Mouse (Mus musculus): ENCODE measurements around the gene Pafah1b1. TPM values are rescaled to one million over a fixed set of nuclear protein-coding genes. Genes with fewer than 3 reads are reported as not detected.

Gene Pafah1b1
- polyA plus RNA-seq, 1 experiment from 2014 or later, result 59.3 TPM

- Histone ChIP-seq H3K4me1 (replicated peaks; ENCODE audit: control insufficient read depth, insufficient read depth, low read length) (no peaks in the 10 kb centered on the region), H3K9ac (ENCODE audit: low read depth, low read length) (no peak overlapping the region), H3K4me2 (no peak overlapping the region), H3K4me3 (ENCODE audit: low read depth, low read length) (no peak overlapping the region), H3K9me3 (ENCODE audit: control insufficient read depth, low read length) (no peaks in the 10 kb centered on the region), H3K27me3 (replicated peaks; ENCODE audit: control insufficient read depth, insufficient read depth, low read length) (no peaks in the 10 kb centered on the region), H3K36me3 (ENCODE audit: control insufficient read depth, insufficient read depth, low read length) (no peaks in the 10 kb centered on the region), H3K27ac (ENCODE audit: low read depth, low read length) (no peak overlapping the region)
- DNase-seq (ENCODE audit: low spot score) (no peak), ATAC-seq (replicated peaks; ENCODE audit: low FRiP score) (no peak)
- WGBS, result 61% methylated on average over 1 of the region's 1 CpGs
Observed at GRCm38 (mm10) chr11:74708781-74709180, 15.7 kb downstream of the Pafah1b1 start.

GRCm38 (mm10) chr11:74704068-74704467, 20.4 kb downstream of the Pafah1b1 start:
- WGBS, result 96% methylated on average over 2 of the region's 2 CpGs
- H3K9me3 ChIP-seq (ENCODE audit: control insufficient read depth, low read length), result no peaks in the 10 kb centered on the region
- no peak overlapping the region for H3K9ac ChIP-seq (ENCODE audit: low read depth, low read length)
- no peak overlapping the region for H3K27ac ChIP-seq (ENCODE audit: low read depth, low read length)
- H3K27me3 ChIP-seq (replicated peaks; ENCODE audit: control insufficient read depth, insufficient read depth, low read length), result no peaks in the 10 kb centered on the region
- no peaks in the 10 kb centered on the region for H3K4me1 ChIP-seq (replicated peaks; ENCODE audit: control insufficient read depth, insufficient read depth, low read length)
- ATAC-seq (replicated peaks; ENCODE audit: low FRiP score) (no peak), DNase-seq (ENCODE audit: low spot score) (no peak)
- H3K36me3 ChIP-seq (ENCODE audit: control insufficient read depth, insufficient read depth, low read length), result no peaks in the 10 kb centered on the region
- no peak overlapping the region for H3K4me2 ChIP-seq
- H3K4me3 ChIP-seq (ENCODE audit: low read depth, low read length), result no peak overlapping the region

DNA sequence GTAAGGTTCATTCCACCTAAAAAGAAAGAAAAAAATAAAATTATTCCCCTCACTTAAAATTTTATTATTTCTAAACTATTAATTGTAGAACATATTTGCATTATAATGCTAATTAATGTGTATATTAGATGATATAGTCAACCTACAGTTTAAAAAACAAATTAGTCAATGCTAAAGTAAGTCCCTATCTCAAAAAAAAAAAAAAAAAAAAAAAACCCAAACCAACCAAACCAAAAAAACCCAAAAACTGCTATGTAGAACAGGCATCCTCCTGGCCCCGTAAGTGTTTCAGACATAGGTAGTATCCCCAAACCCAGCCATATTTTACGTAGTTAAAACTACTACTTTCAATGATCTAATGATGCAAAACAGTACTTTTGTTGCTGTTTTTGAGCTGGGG, 25.0 kb downstream of the Pafah1b1 start:
- Histone ChIP-seq H3K9ac (ENCODE audit: low read depth, low read length) (no peak overlapping the region), H3K36me3 (ENCODE audit: control insufficient read depth, insufficient read depth, low read length) (peaks cover 6% of the 10 kb centered on the region; the same call in 1 of the 2 replicates), H3K4me3 (ENCODE audit: low read depth, low read length) (no peak overlapping the region), H3K9me3 (ENCODE audit: control insufficient read depth, low read length) (no peaks in the 10 kb centered on the region), H3K4me1 (replicated peaks; ENCODE audit: control insufficient read depth, insufficient read depth, low read length) (no peaks in the 10 kb centered on the region), H3K27ac (ENCODE audit: low read depth, low read length) (no peak overlapping the region), H3K4me2 (no peak overlapping the region), H3K27me3 (replicated peaks; ENCODE audit: control insufficient read depth, insufficient read depth, low read length) (no peaks in the 10 kb centered on the region)
- no peak for DNase-seq (ENCODE audit: low spot score)
- ATAC-seq (replicated peaks; ENCODE audit: low FRiP score), result no peak
- 95% methylated on average over 2 of the region's 2 CpGs for WGBS

GRCm38 (mm10) chr11:74692151-74692550, 32.3 kb downstream of the Pafah1b1 start:
- no peak overlapping the region for H3K4me3 ChIP-seq (ENCODE audit: low read depth, low read length)
- H3K9ac ChIP-seq (ENCODE audit: low read depth, low read length), result no peak overlapping the region
- H3K36me3 ChIP-seq (ENCODE audit: control insufficient read depth, insufficient read depth, low read length), result peaks cover 9% of the 10 kb centered on the region
- DNase-seq (ENCODE audit: low spot score) (no peak), ATAC-seq (replicated peaks; ENCODE audit: low FRiP score) (no peak)
- no peak overlapping the region for H3K27ac ChIP-seq (ENCODE audit: low read depth, low read length)
- no peaks in the 10 kb centered on the region for H3K4me1 ChIP-seq (replicated peaks; ENCODE audit: control insufficient read depth, insufficient read depth, low read length)
- no peaks in the 10 kb centered on the region for H3K9me3 ChIP-seq (ENCODE audit: control insufficient read depth, low read length)
- H3K27me3 ChIP-seq (replicated peaks; ENCODE audit: control insufficient read depth, insufficient read depth, low read length), result no peaks in the 10 kb centered on the region
- WGBS, result 93% methylated on average over 1 of the region's 1 CpGs
- no peak overlapping the region for H3K4me2 ChIP-seq

DNA sequence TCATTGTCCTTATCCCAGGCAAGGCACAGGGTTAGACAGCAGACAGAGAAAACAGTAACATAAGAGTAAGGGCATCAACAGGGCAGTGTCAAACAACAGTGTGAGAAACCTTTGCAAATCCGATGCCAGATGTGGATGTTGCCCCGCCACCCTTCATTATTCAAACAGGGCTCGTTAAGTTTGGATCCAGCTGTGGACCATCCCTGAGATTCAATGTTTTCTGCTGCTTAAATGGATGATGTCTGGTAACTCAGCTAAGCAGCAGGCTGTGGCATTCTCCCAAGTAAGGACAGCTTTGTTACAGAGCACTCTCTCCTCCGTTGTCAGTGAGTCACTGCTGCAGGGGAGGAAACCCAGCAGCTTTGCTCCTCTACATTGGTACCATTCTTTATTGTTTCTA, 49.3 kb downstream of the Pafah1b1 start:
- H3K27me3 ChIP-seq (replicated peaks; ENCODE audit: control insufficient read depth, insufficient read depth, low read length), result no peaks in the 10 kb centered on the region
- peak overlapping the region; percentile 59; the same call in 1 of the 2 replicates for H3K27ac ChIP-seq (ENCODE audit: low read depth, low read length)
- peaks cover 33% of the 10 kb centered on the region for H3K36me3 ChIP-seq (ENCODE audit: control insufficient read depth, insufficient read depth, low read length)
- peaks cover 12% of the 10 kb centered on the region for H3K4me1 ChIP-seq (replicated peaks; ENCODE audit: control insufficient read depth, insufficient read depth, low read length)
- DNase-seq (ENCODE audit: low spot score) (no peak), ATAC-seq (replicated peaks; ENCODE audit: low FRiP score) (no peak)
- WGBS, result 87% methylated on average over 4 of the region's 4 CpGs
- H3K9me3 ChIP-seq (ENCODE audit: control insufficient read depth, low read length), result no peaks in the 10 kb centered on the region
- no peak overlapping the region for H3K4me2 ChIP-seq
- no peak overlapping the region for H3K4me3 ChIP-seq (ENCODE audit: low read depth, low read length)
- no peak overlapping the region for H3K9ac ChIP-seq (ENCODE audit: low read depth, low read length)

DNA sequence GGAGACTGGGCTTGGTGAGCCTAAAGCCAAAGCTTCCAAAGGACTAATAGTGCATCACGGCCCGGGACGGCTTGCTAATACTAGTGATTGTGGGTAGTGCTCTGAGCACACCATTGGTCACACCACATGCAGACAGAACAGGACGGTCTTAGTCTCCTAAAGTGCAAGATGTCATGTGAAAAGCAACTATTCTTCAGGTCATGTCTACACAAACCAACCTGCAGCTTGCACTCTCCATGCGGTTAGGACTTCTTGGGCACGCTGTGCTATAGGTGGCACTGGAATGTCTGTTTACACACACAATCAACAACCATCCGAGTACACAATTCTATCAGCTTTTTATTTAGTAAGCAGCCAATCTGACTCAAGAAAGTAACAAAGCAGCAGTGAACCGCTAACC, 49.8 kb downstream of the Pafah1b1 start:
- no peak for DNase-seq (ENCODE audit: low spot score)
- no peak for ATAC-seq (replicated peaks; ENCODE audit: low FRiP score)

GRCm38 (mm10) chr11:74673561-74673960, 50.9 kb downstream of the Pafah1b1 start:
- peak; percentile 99 for ATAC-seq (replicated peaks; ENCODE audit: low FRiP score)
- Histone ChIP-seq H3K4me1 (replicated peaks; ENCODE audit: control insufficient read depth, insufficient read depth, low read length) (peaks cover 12% of the 10 kb centered on the region), H3K4me2 (peak overlapping the region; percentile 26; the same call in 1 of the 2 replicates), H3K9ac (ENCODE audit: low read depth, low read length) (no peak overlapping the region), H3K36me3 (ENCODE audit: control insufficient read depth, insufficient read depth, low read length) (peaks cover 28% of the 10 kb centered on the region), H3K9me3 (ENCODE audit: control insufficient read depth, low read length) (no peaks in the 10 kb centered on the region), H3K27me3 (replicated peaks; ENCODE audit: control insufficient read depth, insufficient read depth, low read length) (no peaks in the 10 kb centered on the region), H3K4me3 (ENCODE audit: low read depth, low read length) (no peak overlapping the region), H3K27ac (ENCODE audit: low read depth, low read length) (peak overlapping the region; percentile 51)
- WGBS, result 34% methylated on average over 1 of the region's 1 CpGs
- peak; percentile 31 for DNase-seq (ENCODE audit: low spot score)

More for the DNA sequence above, 49.8 kb downstream of the Pafah1b1 start:
- peaks cover 12% of the 10 kb centered on the region for H3K4me1 ChIP-seq (replicated peaks; ENCODE audit: control insufficient read depth, insufficient read depth, low read length)
- no peak overlapping the region for H3K4me3 ChIP-seq (ENCODE audit: low read depth, low read length)
- WGBS, result 94% methylated on average over 8 of the region's 8 CpGs
- H3K9ac ChIP-seq (ENCODE audit: low read depth, low read length), result no peak overlapping the region
- peaks cover 29% of the 10 kb centered on the region for H3K36me3 ChIP-seq (ENCODE audit: control insufficient read depth, insufficient read depth, low read length)
- H3K4me2 ChIP-seq, result no peak overlapping the region
- peak overlapping the region; percentile 59 for H3K27ac ChIP-seq (ENCODE audit: low read depth, low read length)
- H3K9me3 ChIP-seq (ENCODE audit: control insufficient read depth, low read length), result no peaks in the 10 kb centered on the region
- no peaks in the 10 kb centered on the region for H3K27me3 ChIP-seq (replicated peaks; ENCODE audit: control insufficient read depth, insufficient read depth, low read length)

- DNase-seq (ENCODE audit: low spot score), result peak; percentile 35
- peaks cover 12% of the 10 kb centered on the region for H3K4me1 ChIP-seq (replicated peaks; ENCODE audit: control insufficient read depth, insufficient read depth, low read length)
- 70% methylated on average over 6 of the region's 6 CpGs for WGBS
- peaks cover 23% of the 10 kb centered on the region for H3K36me3 ChIP-seq (ENCODE audit: control insufficient read depth, insufficient read depth, low read length)
- H3K9me3 ChIP-seq (ENCODE audit: control insufficient read depth, low read length), result no peaks in the 10 kb centered on the region
- no peaks in the 10 kb centered on the region for H3K27me3 ChIP-seq (replicated peaks; ENCODE audit: control insufficient read depth, insufficient read depth, low read length)
- H3K9ac ChIP-seq (ENCODE audit: low read depth, low read length), result no peak overlapping the region
- no peak overlapping the region for H3K4me3 ChIP-seq (ENCODE audit: low read depth, low read length)
- ATAC-seq (replicated peaks; ENCODE audit: low FRiP score), result peak; percentile 13; the same call in 1 of the 2 replicates
- H3K27ac ChIP-seq (ENCODE audit: low read depth, low read length), result peak overlapping the region; percentile 51
- peak overlapping the region; percentile 26; the same call in 1 of the 2 replicates for H3K4me2 ChIP-seq
Observed at GRCm38 (mm10) chr11:74672901-74673513, 51.5 kb downstream of the Pafah1b1 start.

GRCm38 (mm10) chr11:74671839-74672238, 52.6 kb downstream of the Pafah1b1 start:
- Histone ChIP-seq H3K9ac (ENCODE audit: low read depth, low read length) (no peak overlapping the region), H3K4me2 (no peak overlapping the region), H3K27ac (ENCODE audit: low read depth, low read length) (no peak overlapping the region), H3K9me3 (ENCODE audit: control insufficient read depth, low read length) (no peaks in the 10 kb centered on the region), H3K27me3 (replicated peaks; ENCODE audit: control insufficient read depth, insufficient read depth, low read length) (no peaks in the 10 kb centered on the region), H3K4me1 (replicated peaks; ENCODE audit: control insufficient read depth, insufficient read depth, low read length) (peaks cover 12% of the 10 kb centered on the region), H3K36me3 (ENCODE audit: control insufficient read depth, insufficient read depth, low read length) (peaks cover 25% of the 10 kb centered on the region), H3K4me3 (ENCODE audit: low read depth, low read length) (no peak overlapping the region)
- DNase-seq (ENCODE audit: low spot score) (no peak), ATAC-seq (replicated peaks; ENCODE audit: low FRiP score) (no peak)
- 90% methylated on average over 5 of the region's 5 CpGs for WGBS
